19 mouse cellular contexts compared by ENCODE assay signal in genomic region chr9:55170655-55171412, GRCm38 (mm10). TPM values are rescaled to one million over a fixed set of nuclear protein-coding genes. Genes with fewer than 3 reads are reported as not detected.
DNase-seq lines count a peak whose midpoint lies in the region; ATAC-seq and TF ChIP-seq lines count a peak whose summit lies in the region.
"Had no signal": no experiment of that assay in that cellular context is flagged by ENCODE, and none has a peak within 500 bp of the region (broad histone marks: within the 10 kb centered on the region; RNA-seq: fewer than 3 reads in every experiment).

No protein-coding gene starts in this region.

- no peak overlapping the region for H3K9ac ChIP-seq in forebrain, embryonic 15.5 days (replicated peaks)
- H3K9ac ChIP-seq: embryonic facial prominence, embryonic 12.5 days; lung, embryonic 15.5 days; neural tube, embryonic 13.5 days had no signal

- H3K36me3 ChIP-seq in forebrain, embryonic 15.5 days: peaks cover 9% of the 10 kb centered on the region; the same call in 1 of the 2 replicates
- H3K36me3 ChIP-seq: lung, embryonic 15.5 days had no signal

- peak; percentile 47 for ATAC-seq in granulocyte monocyte progenitor cell, adult 5-6 weeks (replicated peaks; ENCODE audit: poor library complexity, severe bottlenecking)
- no peak for ATAC-seq in forebrain, embryonic 15.5 days (replicated peaks)
- ATAC-seq: forebrain, embryonic 16.5 days; hindbrain, postnatal 0 days; midbrain, embryonic 16.5 days had no signal

- no peak overlapping the region for H3K4me3 ChIP-seq in gastrocnemius, adult 2 months
- H3K4me3 ChIP-seq in forebrain, embryonic 15.5 days: no peak overlapping the region
- H3K4me3 ChIP-seq: embryonic facial prominence, embryonic 12.5 days; limb, embryonic 10.5 days; lung, embryonic 15.5 days; neural tube, embryonic 13.5 days had no signal

- H3K27me3 ChIP-seq in forebrain, embryonic 15.5 days: no peaks in the 10 kb centered on the region
- H3K27me3 ChIP-seq: embryonic facial prominence, embryonic 12.5 days; lung, embryonic 15.5 days; neural tube, embryonic 13.5 days had no signal

- intact Hi-C loops in gastrocnemius, adult 2 months (cut with DNase I): no loop called here

- no peaks in the 10 kb centered on the region for H3K4me1 ChIP-seq in forebrain, embryonic 15.5 days
- H3K4me1 ChIP-seq: embryonic facial prominence, embryonic 12.5 days; limb, embryonic 10.5 days; lung, embryonic 15.5 days; neural tube, embryonic 13.5 days had no signal

- WGBS in forebrain, embryonic 15.5 days: 92% methylated on average over 7 of the region's 7 CpGs

- H3K4me2 ChIP-seq in forebrain, embryonic 15.5 days (replicated peaks): no peak overlapping the region
- H3K4me2 ChIP-seq: embryonic facial prominence, embryonic 12.5 days; lung, embryonic 15.5 days; neural tube, embryonic 13.5 days had no signal

- H3K9me3 ChIP-seq in forebrain, embryonic 15.5 days: no peaks in the 10 kb centered on the region
- H3K9me3 ChIP-seq: embryonic facial prominence, embryonic 12.5 days; limb, embryonic 10.5 days; lung, embryonic 15.5 days; neural tube, embryonic 13.5 days had no signal

- no peak for DNase-seq in gastrocnemius, adult 2 months
- DNase-seq in gastrocnemius, postnatal 10 days: no peak
- DNase-seq in 416B (ENCODE audit: low read depth): peak; percentile 86
- peak; percentile 29 for DNase-seq in adrenal gland, postnatal 25 days
- DNase-seq in left cerebral cortex, adult 9 months (ENCODE audit: low spot score in 2 of 2): no peak
- DNase-seq in right cerebral cortex, adult 18-20 months: no peak
- DNase-seq: cerebellum, postnatal 10 days; kidney, adult 9 months; retina, postnatal 1 day; thymus, adult 18-20 months had no signal

- peak overlapping the region; percentile 24; the same call in 1 of the 2 replicates for H3K27ac ChIP-seq in gastrocnemius, adult 2 months
- no peak overlapping the region for H3K27ac ChIP-seq in forebrain, embryonic 15.5 days (replicated peaks)
- H3K27ac ChIP-seq: embryonic facial prominence, embryonic 12.5 days; hindbrain, postnatal 0 days; limb, embryonic 10.5 days; lung, embryonic 15.5 days; neural tube, embryonic 13.5 days had no signal

- TF ChIP-seq CTCF in gastrocnemius, adult 2 months (IDR thresholded peaks at IDR 0.05): no peak

RNA-seq across cellular contexts. Expression of gene Ube2q2, which starts 22.2 kb away (rescaled TPM):
- 10 to 100 TPM; 31.9 to 41.0 TPM for total RNA-seq in gastrocnemius, adult 2 months (2021)
- total RNA-seq in gastrocnemius, postnatal 10 days (2021): 10 to 100 TPM; 25.8 to 27.2 TPM
- total RNA-seq in adrenal gland, postnatal 25 days (2021): 54.8 and 57.1 TPM in 2 replicates
- 31.9 and 37.6 TPM in 2 replicates for total RNA-seq in granulocyte monocyte progenitor cell, adult 5-6 weeks (2014; fragmentation: Nextera tagmentation)
- total RNA-seq in granulocyte monocyte progenitor cell, adult 5-6 weeks (2017): 46.8 and 51.0 TPM in 2 replicates
- polyA plus RNA-seq in forebrain, embryonic 15.5 days (2015; fragmentation: Nextera tagmentation; extraction: Ambion mirVana): 34.8 and 38.2 TPM in 2 replicates

RNA-seq across cellular contexts. Expression of gene Fbxo22, which starts 37.9 kb away (rescaled TPM):
- 10 to 100 TPM; 19.5 to 22.0 TPM for total RNA-seq in gastrocnemius, adult 2 months (2021)
- 10 to 100 TPM; 20.2 to 21.5 TPM for total RNA-seq in gastrocnemius, postnatal 10 days (2021)
- 39.4 and 40.0 TPM in 2 replicates for total RNA-seq in adrenal gland, postnatal 25 days (2021)
- total RNA-seq in granulocyte monocyte progenitor cell, adult 5-6 weeks (2014; fragmentation: Nextera tagmentation): 50.3 and 51.3 TPM in 2 replicates
- 51.9 and 63.0 TPM in 2 replicates for total RNA-seq in granulocyte monocyte progenitor cell, adult 5-6 weeks (2017)
- polyA plus RNA-seq in forebrain, embryonic 15.5 days (2015; fragmentation: Nextera tagmentation; extraction: Ambion mirVana): 86.7 and 90.4 TPM in 2 replicates

Comparison
In these comparisons a context has a peak if more than half of its experiments do, and no peak if none do; other contexts are left out.
1. DNase-seq: peak in 416B (single experiment) and adrenal gland, postnatal 25 days (single experiment); none in gastrocnemius, adult 2 months (single experiment), gastrocnemius, postnatal 10 days (single experiment), left cerebral cortex, adult 9 months (0 of 2) and right cerebral cortex, adult 18-20 months (single experiment).